Mouse (Mus musculus) small intestine, adult 10 weeks (tissue): ENCODE measurements around the gene Dennd2c. TPM values are rescaled to one million over a fixed set of nuclear protein-coding genes. Genes with fewer than 3 reads are reported as not detected.

Experiments used
- polyA plus RNA-seq: library from polyadenylated mRNA; stranded (reverse); fragments of 350-450 nt; fragmentation: Illumina TruSeq; extraction: RNeasy Lipid Tissue Mini Kit (QIAGEN cat#74804); gene quantifications from one replicate; pipeline ENCODE4 v1.2.3, GENCODE M21; 2014; ENCODE audit warnings: low replicate concordance

Gene Dennd2c
- 1.4 TPM for polyA plus RNA-seq

GRCm38 (mm10) chr3:103102454-103103390 is at the start of gene Dennd2c:
Dennd2c (plus strand) TSS chr3:103102604.

GRCm38 (mm10) chr3:103058207-103059157 is 43.9 kb upstream of the Dennd2c start, which contains the start of gene Nras:
Nras (plus strand) TSS chr3:103058285.

GRCm38 (mm10) chr3:103073771-103074170 is 28.6 kb upstream of the Dennd2c start, which contains the start of gene Ampd1:
Ampd1 (plus strand) TSS chr3:103074014.

GRCm38 (mm10) chr3:103171505-103172267 is 69.3 kb downstream of the Dennd2c start, which contains the start of gene Bcas2:
Bcas2 (plus strand) TSS chr3:103171655.

Other genes starting within 250 kb of the Dennd2c start
- 0.15 TPM for gene Sycp1, start 166.5 kb upstream of the Dennd2c start, polyA plus RNA-seq
- not detected for gene Nr1h5, start 138.5 kb upstream of the Dennd2c start, polyA plus RNA-seq
- 35.9 TPM for gene Sike1, start 106.9 kb upstream of the Dennd2c start, polyA plus RNA-seq
- gene Csde1, start 82.2 kb upstream of the Dennd2c start, polyA plus RNA-seq, result 414 TPM
- gene Nras, start 44.3 kb upstream of the Dennd2c start, polyA plus RNA-seq, result 37.7 TPM
- gene Ampd1, start 28.6 kb upstream of the Dennd2c start, polyA plus RNA-seq, result not detected
- 69.1 TPM for gene Bcas2, start 69.1 kb downstream of the Dennd2c start, polyA plus RNA-seq
- 56.9 TPM for gene Trim33, start 176.7 kb downstream of the Dennd2c start, polyA plus RNA-seq